Mouse (Mus musculus) bone marrow macrophage, adult 2 months (primary cell): ENCODE measurements around the gene Car4.

ENCODE experiments used
- CTCF ChIP-seq: IDR thresholded peaks from 2 replicates; pipeline ENCODE4 v1.5.1; 2012; ENCODE audit warnings: low read depth, mild to moderate bottlenecking, low read length, moderate library complexity
- POLR2A ChIP-seq: IDR thresholded peaks from 2 replicates; pipeline ENCODE4 v1.6.1; 2012; ENCODE audit warnings: mild to moderate bottlenecking, low read depth, low read length, borderline replicate concordance

DNA sequence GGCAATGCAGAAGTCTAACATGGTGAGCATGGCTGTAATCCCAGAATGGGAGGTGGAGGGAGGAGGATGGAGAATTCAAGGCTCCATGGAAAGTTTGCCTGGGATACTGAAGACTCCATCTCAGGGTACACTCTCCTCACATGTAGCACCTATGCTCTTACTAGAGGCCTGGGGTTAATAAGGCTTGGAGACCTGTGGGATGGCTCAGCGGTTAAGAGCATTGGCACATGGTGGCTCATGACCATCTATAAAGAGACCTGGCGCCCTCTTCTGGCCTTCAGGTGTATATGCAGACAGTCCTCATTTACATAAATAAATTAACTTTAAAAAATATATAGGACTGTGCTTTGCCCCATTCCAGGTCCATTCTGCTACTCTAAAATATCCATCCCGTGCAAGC, 38.3 kb upstream of the Car4 start:
- no peak for TF ChIP-seq POLR2A
- TF ChIP-seq CTCF, result peak; percentile 21; the same call in 1 of the 2 replicates
